Mouse (Mus musculus) olfactory bulb, adult 2 months (tissue): Measurements from ENCODE around the gene Zc3h4.

Experiments used
- CTCF ChIP-seq: fragments of 200-500 bp; IDR thresholded peaks from 2 replicates; pipeline ENCODE4 v1.5.1; 2012; ENCODE audit warnings: low read depth, mild to moderate bottlenecking, low read length, moderate library complexity; ENCODE audit not compliant: insufficient read depth
- POLR2A ChIP-seq: fragments of 200-500 bp; IDR thresholded peaks from 2 replicates; pipeline ENCODE4 v1.6.1; 2012; ENCODE audit warnings: mild to moderate bottlenecking, low read depth, low read length, moderate library complexity; ENCODE audit not compliant: insufficient read depth

GRCm38 (mm10) chr7:16417141-16417771, 16.5 kb downstream of the Zc3h4 start:
- TF ChIP-seq CTCF: no peak
- no peak for TF ChIP-seq POLR2A
